Mouse (Mus musculus) right cerebral cortex, adult 18-20 months (tissue): ENCODE data around the gene Borcs6.
"Not testable (repeated sequence)": the region's sequence is repeated elsewhere in the genome, so short reads cannot be mapped to it uniquely, and the experiment has no call there.

Source experiments
- DNase-seq: peaks from one replicate; pipeline ENCODE4 v3.0.0; 2022; ENCODE audit warnings: mixed read lengths

Gene Borcs6

GRCm38 (mm10) chr11:69090367-69090766 is 30.9 kb downstream of the Borcs6 start:
- DNase-seq, result no peak

- DNase-seq, result no peak
These were observed 32.3 kb downstream of the Borcs6 start for GRCm38 (mm10) chr11:69091566-69092385.

- DNase-seq, result peak; percentile 78
These were observed 32.9 kb downstream of the Borcs6 start for GRCm38 (mm10) chr11:69092386-69092751.

- no peak for DNase-seq
These were observed 33.4 kb downstream of the Borcs6 start for GRCm38 (mm10) chr11:69092871-69093270.

- not testable (repeated sequence) for DNase-seq
These were observed 34.3 kb downstream of the Borcs6 start for GRCm38 (mm10) chr11:69093856-69094255.

GRCm38 (mm10) chr11:69094697-69095429 is 35.3 kb downstream of the Borcs6 start, which contains the start of gene Per1:
Gene Per1, plus strand, starts transcription at chr11:69095217.
- peak; percentile 100 for DNase-seq

GRCm38 (mm10) chr11:69095511-69096231 is 36.2 kb downstream of the Borcs6 start:
- no peak for DNase-seq

GRCm38 (mm10) chr11:69096360-69096986 is 37.0 kb downstream of the Borcs6 start:
- DNase-seq, result no peak

- peak; percentile 99 for DNase-seq
These were observed 37.7 kb downstream of the Borcs6 start for GRCm38 (mm10) chr11:69096987-69097900.

- peak; percentile 62 for DNase-seq
These were observed 38.7 kb downstream of the Borcs6 start for GRCm38 (mm10) chr11:69098039-69098761.

GRCm38 (mm10) chr11:69098762-69099091 is 39.2 kb downstream of the Borcs6 start:
- DNase-seq, result peak; percentile 98

- DNase-seq, result peak; percentile 65
These were observed 39.8 kb downstream of the Borcs6 start for GRCm38 (mm10) chr11:69099177-69099914.

- DNase-seq, result peak; percentile 96
These were observed 40.4 kb downstream of the Borcs6 start for GRCm38 (mm10) chr11:69099915-69100345.

- no peak for DNase-seq
These were observed 41.3 kb downstream of the Borcs6 start for GRCm38 (mm10) chr11:69100639-69101360.

- DNase-seq, result no peak
These were observed 42.3 kb downstream of the Borcs6 start for GRCm38 (mm10) chr11:69101604-69102402.

- DNase-seq, result no peak
These were observed 42.8 kb downstream of the Borcs6 start for GRCm38 (mm10) chr11:69102403-69102725.

GRCm38 (mm10) chr11:69103121-69103520 is 43.6 kb downstream of the Borcs6 start:
- no peak for DNase-seq

- no peak for DNase-seq
These were observed 44.3 kb downstream of the Borcs6 start for GRCm38 (mm10) chr11:69103531-69104435.
